Mouse (Mus musculus): ENCODE results near the gene Pkd1l2.

- no peak for TF ChIP-seq CTCF (conservative IDR thresholded peaks at IDR 0.05; ENCODE audit: low read length)
- no peak for TF ChIP-seq POU5F1 (IDR thresholded peaks at IDR 0.05; ENCODE audit: borderline replicate concordance, low read length)
Observed at GRCm38 (mm10) chr8:117111641-117112040, 29.4 kb upstream of the Pkd1l2 start.
